Mouse (Mus musculus) lung, embryonic 16.5 days (tissue): ENCODE results near the gene Trabd2b. TPM values are rescaled to one million over a fixed set of nuclear protein-coding genes. Genes with fewer than 3 reads are reported as not detected.

ENCODE experiments used
- ATAC-seq: fragments of 200-750 bp; cut with Nextera tagmentation; 2 replicates; pipeline ENCODE4 v1.8.0; 2017; ENCODE audit warnings: low read depth, mild to moderate bottlenecking, moderate library complexity
- H3K27ac ChIP-seq: fragments of 300-500 bp; sonication (generic); 2 replicates; pipeline ENCODE4 v1.5.1; 2014; ENCODE audit warnings: mild to moderate bottlenecking, control low read depth, low read length
- H3K27me3 ChIP-seq: fragments of 300-500 bp; sonication (generic); 2 replicates; pipeline ENCODE4 v1.6.1; 2014; ENCODE audit warnings: low read depth, low read length, mixed read lengths; ENCODE audit not compliant: control insufficient read depth, insufficient read depth
- H3K36me3 ChIP-seq: fragments of 300-500 bp; sonication (generic); 2 replicates; pipeline ENCODE4 v1.6.1; 2014; ENCODE audit warnings: low read length; ENCODE audit not compliant: control insufficient read depth, insufficient read depth
- H3K4me1 ChIP-seq: fragments of 300-500 bp; sonication (generic); replicated peaks from 2 replicates; pipeline ENCODE4 v1.6.1; 2014; ENCODE audit warnings: low read length, mixed read lengths; ENCODE audit not compliant: control insufficient read depth, insufficient read depth
- H3K4me2 ChIP-seq: fragments of 300-500 bp; sonication (generic); 2 replicates; pipeline ENCODE4 v1.6.1; 2014; ENCODE audit warnings: low read depth, low read length, control low read depth
- H3K4me3 ChIP-seq: fragments of 300-500 bp; sonication (generic); 2 replicates; pipeline ENCODE4 v1.5.1; 2014; ENCODE audit warnings: mild to moderate bottlenecking, low read length, control low read depth
- H3K9ac ChIP-seq: fragments of 300-500 bp; sonication (generic); 2 replicates; pipeline ENCODE4 v1.6.1; 2014; ENCODE audit warnings: low read length, control low read depth
- H3K9me3 ChIP-seq: fragments of 300-500 bp; sonication (generic); 2 replicates; pipeline ENCODE4 v1.6.1; 2016; ENCODE audit warnings: low read length; ENCODE audit not compliant: control insufficient read depth
- WGBS: fragments of 180-500 bp; shearing (Covaris S2); extraction: QIAGEN DNeasy Blood & Tissue Kit; methylation state at CpG from one replicate; pipeline ENCODE4 v1.1.7; 2014; 5-methylcytosine and 5-hydroxymethylcytosine counted together
- polyA plus RNA-seq: library from polyadenylated mRNA; unstranded; fragments of >200 nt; fragmentation: Nextera tagmentation; extraction: Ambion mirVana; gene quantifications from 2 replicates; pipeline ENCODE4 v1.2.1, GENCODE M21; 2015

Trabd2b gene
- polyA plus RNA-seq, 1 experiment from 2014 or later: 5.4 TPM

- Histone ChIP-seq H3K9ac (no peak overlapping the region), H3K4me1 (no peaks in the 10 kb centered on the region; the same call in 1 of the 2 replicates), H3K9me3 (no peaks in the 10 kb centered on the region), H3K27ac (no peak overlapping the region), H3K27me3 (no peaks in the 10 kb centered on the region), H3K4me3 (no peak overlapping the region), H3K4me2 (no peak overlapping the region), H3K36me3 (no peaks in the 10 kb centered on the region)
- 72% methylated on average over 3 of the region's 3 CpGs for WGBS
- no peak for ATAC-seq
Measured at GRCm38 (mm10) chr4:114545481-114546200, 139.1 kb downstream of the Trabd2b start.

DNA sequence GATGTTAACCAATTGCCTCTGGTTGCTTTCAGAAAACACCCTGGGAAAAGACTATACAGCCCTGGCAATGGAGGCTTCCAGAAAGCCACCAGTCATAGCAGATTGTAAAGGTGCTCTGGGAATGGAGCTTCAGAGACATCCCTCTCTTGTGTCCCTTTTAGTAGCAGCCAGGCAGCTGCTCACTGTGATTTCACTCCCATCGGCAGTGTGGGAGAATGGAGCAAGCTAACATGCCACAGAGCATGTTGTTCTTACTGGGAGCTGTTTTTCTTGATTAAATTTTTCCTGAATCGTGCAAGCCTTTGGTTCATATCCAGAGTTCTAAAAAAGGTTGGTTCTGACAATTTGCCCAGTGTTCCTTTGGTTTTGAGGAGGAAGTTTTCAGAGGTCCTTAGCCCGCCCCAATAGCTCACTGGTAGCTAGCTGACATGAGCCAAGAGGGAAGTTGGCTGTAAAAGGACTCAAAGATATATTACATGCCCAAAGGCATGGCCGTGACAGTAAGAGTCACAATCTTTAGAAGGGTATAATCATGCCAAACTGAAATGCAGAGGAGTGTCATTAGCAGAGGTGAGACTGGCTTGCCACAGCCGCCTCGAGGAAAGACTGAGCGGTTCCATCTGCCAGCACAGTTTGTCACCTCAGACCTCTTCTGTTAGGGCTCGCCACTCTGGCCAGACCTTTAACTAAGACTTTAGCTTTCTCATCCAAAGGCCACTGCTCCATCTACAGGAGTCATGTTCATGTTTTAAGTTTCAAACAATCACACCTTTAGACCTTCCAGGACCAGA lies 141.3 kb downstream of the Trabd2b start:
- Histone ChIP-seq H3K27ac (peak overlapping the region; percentile 61), H3K4me3 (no peak overlapping the region), H3K9ac (no peak overlapping the region), H3K9me3 (no peaks in the 10 kb centered on the region), H3K4me1 (no peaks in the 10 kb centered on the region; the same call in 1 of the 2 replicates), H3K4me2 (no peak overlapping the region), H3K27me3 (no peaks in the 10 kb centered on the region), H3K36me3 (no peaks in the 10 kb centered on the region)
- WGBS: 48% methylated on average over 8 of the region's 8 CpGs
- peak; percentile 75 for ATAC-seq

- ATAC-seq: no peak
- WGBS: 83% methylated on average over 3 of the region's 3 CpGs
- no peaks in the 10 kb centered on the region; the same call in 1 of the 2 replicates for H3K4me1 ChIP-seq
Measured at GRCm38 (mm10) chr4:114549487-114549886, 143.0 kb downstream of the Trabd2b start.

DNA sequence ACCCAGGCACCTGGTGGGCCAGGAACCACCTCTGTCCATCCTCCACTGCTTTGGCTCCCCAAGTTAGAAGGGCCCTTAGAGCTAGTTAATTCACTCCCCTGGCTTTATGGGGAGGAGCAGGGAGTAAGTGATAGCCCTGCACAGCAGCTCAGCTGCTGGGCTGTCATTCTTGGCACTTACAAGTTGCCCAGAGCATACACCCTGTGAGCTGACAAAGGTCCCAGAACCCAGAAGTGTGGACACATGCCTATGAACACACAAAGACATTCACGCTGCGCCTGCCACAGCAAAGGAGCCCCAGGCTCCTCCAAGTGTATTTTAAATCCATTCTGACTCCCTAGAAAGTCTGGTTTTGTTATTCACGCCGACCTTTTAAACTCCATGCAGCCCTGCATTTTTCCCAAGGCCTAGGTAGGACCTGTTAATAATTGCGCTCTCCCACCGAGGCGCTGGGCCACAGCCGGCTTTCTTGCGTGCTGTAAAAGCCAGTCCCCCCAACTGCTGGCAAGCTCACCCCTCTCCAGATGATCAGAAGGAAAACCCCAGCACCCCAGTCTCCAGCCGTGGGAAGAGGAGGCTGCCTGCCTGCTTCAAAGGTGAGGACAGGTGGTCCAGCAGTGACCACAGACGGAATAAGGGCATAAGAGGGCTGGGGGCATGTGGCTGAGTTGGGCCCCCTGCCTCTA lies 144.1 kb downstream of the Trabd2b start:
- 48% methylated on average over 11 of the region's 11 CpGs for WGBS
- Histone ChIP-seq H3K4me3 (no peak overlapping the region), H3K9ac (no peak overlapping the region), H3K4me2 (no peak overlapping the region), H3K27ac (no peak overlapping the region), H3K4me1 (no peaks in the 10 kb centered on the region; the same call in 1 of the 2 replicates), H3K27me3 (no peaks in the 10 kb centered on the region), H3K9me3 (no peaks in the 10 kb centered on the region), H3K36me3 (no peaks in the 10 kb centered on the region)
- no peak for ATAC-seq

More at GRCm38 (mm10) chr4:114549487-114549886, 143.0 kb downstream of the Trabd2b start:
- H3K9me3 ChIP-seq: no peaks in the 10 kb centered on the region
- no peaks in the 10 kb centered on the region for H3K36me3 ChIP-seq
- no peak overlapping the region for H3K27ac ChIP-seq
- no peak overlapping the region for H3K4me2 ChIP-seq
- H3K9ac ChIP-seq: no peak overlapping the region
- no peaks in the 10 kb centered on the region for H3K27me3 ChIP-seq
- no peak overlapping the region for H3K4me3 ChIP-seq

GRCm38 (mm10) chr4:114556880-114557279 lies 150.4 kb downstream of the Trabd2b start:
- no peaks in the 10 kb centered on the region for H3K36me3 ChIP-seq
- no peaks in the 10 kb centered on the region; the same call in 1 of the 2 replicates for H3K4me1 ChIP-seq
- no peak overlapping the region for H3K27ac ChIP-seq
- ATAC-seq: no peak
- 74% methylated on average over 5 of the region's 5 CpGs for WGBS
- no peak overlapping the region for H3K4me3 ChIP-seq
- no peaks in the 10 kb centered on the region for H3K9me3 ChIP-seq
- H3K27me3 ChIP-seq: no peaks in the 10 kb centered on the region
- no peak overlapping the region for H3K4me2 ChIP-seq
- no peak overlapping the region for H3K9ac ChIP-seq

GRCm38 (mm10) chr4:114557731-114558130 lies 151.2 kb downstream of the Trabd2b start:
- WGBS: 49% methylated on average over 6 of the region's 6 CpGs
- Histone ChIP-seq H3K36me3 (no peaks in the 10 kb centered on the region), H3K4me3 (no peak overlapping the region), H3K4me1 (no peaks in the 10 kb centered on the region; the same call in 1 of the 2 replicates), H3K4me2 (no peak overlapping the region), H3K9me3 (no peaks in the 10 kb centered on the region), H3K27ac (no peak overlapping the region), H3K27me3 (no peaks in the 10 kb centered on the region), H3K9ac (no peak overlapping the region)
- ATAC-seq: 0 out of 2 replicates have a peak, but pooled peaks have one; percentile 10

- H3K27ac ChIP-seq: no peak overlapping the region
- no peaks in the 10 kb centered on the region for H3K36me3 ChIP-seq
- ATAC-seq: peak; percentile 49; the same call in 1 of the 2 replicates
- no peak overlapping the region for H3K4me3 ChIP-seq
- no peaks in the 10 kb centered on the region for H3K27me3 ChIP-seq
- WGBS: 34% methylated on average over 3 of the region's 3 CpGs
- no peak overlapping the region for H3K9ac ChIP-seq
- H3K4me2 ChIP-seq: no peak overlapping the region
- no peaks in the 10 kb centered on the region; the same call in 1 of the 2 replicates for H3K4me1 ChIP-seq
- H3K9me3 ChIP-seq: no peaks in the 10 kb centered on the region
Measured at GRCm38 (mm10) chr4:114558487-114558886, 152.0 kb downstream of the Trabd2b start.

- Histone ChIP-seq H3K27ac (no peak overlapping the region), H3K4me3 (no peak overlapping the region), H3K36me3 (no peaks in the 10 kb centered on the region), H3K27me3 (no peaks in the 10 kb centered on the region), H3K9me3 (no peaks in the 10 kb centered on the region), H3K9ac (no peak overlapping the region), H3K4me2 (no peak overlapping the region), H3K4me1 (peaks cover 5% of the 10 kb centered on the region; the same call in 1 of the 2 replicates)
- whole genome bisulfite sequencing: 70% methylated on average over 17 of the region's 17 CpGs
- ATAC-seq: no peak
Measured at GRCm38 (mm10) chr4:114560638-114561216, 154.2 kb downstream of the Trabd2b start.
